Mouse (Mus musculus): ENCODE results near the gene Ndufaf8.

DNA sequence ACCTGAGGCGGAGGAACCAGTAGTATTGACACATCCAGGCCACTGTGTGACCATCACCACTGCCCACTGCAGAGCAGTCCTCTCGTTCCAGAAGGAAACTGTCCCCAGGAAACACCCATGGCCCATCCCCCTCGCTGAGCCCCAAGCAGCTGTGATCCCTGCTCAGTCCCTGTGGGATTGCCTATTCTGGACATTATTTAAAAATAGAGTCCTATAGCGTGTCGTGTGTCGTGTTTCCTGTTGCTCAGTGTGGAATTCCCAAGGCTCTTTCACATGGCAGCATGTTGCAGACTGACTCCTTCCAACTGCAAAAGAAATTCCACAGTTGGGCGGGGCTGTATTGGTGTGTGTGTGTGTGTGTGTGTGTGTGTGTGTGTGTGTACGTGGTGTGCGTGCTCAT is 46.5 kb upstream of the Ndufaf8 start:
- TF ChIP-seq CTCF (IDR thresholded peaks at IDR 0.05; ENCODE audit: low read depth, low read length) (no peak), POLR2A (IDR thresholded peaks at IDR 0.05; ENCODE audit: borderline replicate concordance, low read depth, low read length) (no peak)
